Mouse (Mus musculus): ENCODE measurements around the gene Mtrex.

Gene Mtrex

DNA sequence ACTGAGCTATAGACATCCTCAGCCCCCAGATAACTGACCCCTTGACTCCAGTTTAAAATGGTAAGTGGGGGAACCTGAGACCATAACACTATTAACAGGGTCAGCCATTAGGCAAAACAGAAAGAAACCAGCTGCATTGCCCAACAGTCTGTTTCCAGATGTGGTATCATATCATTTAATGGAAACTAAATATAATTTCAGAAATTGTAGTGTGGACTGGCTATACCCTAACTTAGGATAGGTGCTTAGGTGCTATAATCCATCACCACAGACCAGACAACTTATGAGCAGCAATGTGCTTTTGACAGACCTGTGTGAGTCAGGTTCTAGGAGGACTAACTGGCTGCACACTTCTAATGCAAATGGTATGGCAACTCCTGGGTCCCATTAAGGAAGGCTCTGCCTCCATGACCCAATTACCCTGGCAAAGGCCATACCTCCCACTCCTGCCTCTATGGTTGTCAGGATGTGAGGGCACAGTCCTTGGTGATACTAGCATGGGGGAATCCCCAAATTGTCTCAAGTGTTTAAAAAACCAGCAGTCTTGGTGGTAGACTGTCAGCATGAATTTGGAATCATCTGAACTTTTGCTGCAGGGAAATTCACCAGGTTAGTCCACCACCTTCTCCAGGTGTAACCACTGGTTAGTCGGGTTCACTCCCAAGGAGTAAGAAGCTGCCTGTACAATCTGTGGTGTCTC is 64.1 kb downstream of the Mtrex start:
- H3K27me3 ChIP-seq (ENCODE audit: insufficient read depth, low read length), result no peaks in the 10 kb centered on the region
- no peaks in the 10 kb centered on the region for H3K9me3 ChIP-seq (ENCODE audit: low read length)
- TF ChIP-seq NANOG (IDR thresholded peaks at IDR 0.05; ENCODE audit: borderline replicate concordance, low read length) (no peak), POU5F1 (IDR thresholded peaks at IDR 0.05; ENCODE audit: borderline replicate concordance, low read length) (no peak), CTCF (conservative IDR thresholded peaks at IDR 0.05; ENCODE audit: low read length) (no peak)
- H3K4me3 ChIP-seq (replicated peaks; ENCODE audit: low read length), result no peak overlapping the region
- H3K4me1 ChIP-seq (replicated peaks; ENCODE audit: low read depth, low read length), result peaks cover 34% of the 10 kb centered on the region
- H3K36me3 ChIP-seq (ENCODE audit: insufficient read depth, low read length), result peaks cover 91% of the 10 kb centered on the region

DNA sequence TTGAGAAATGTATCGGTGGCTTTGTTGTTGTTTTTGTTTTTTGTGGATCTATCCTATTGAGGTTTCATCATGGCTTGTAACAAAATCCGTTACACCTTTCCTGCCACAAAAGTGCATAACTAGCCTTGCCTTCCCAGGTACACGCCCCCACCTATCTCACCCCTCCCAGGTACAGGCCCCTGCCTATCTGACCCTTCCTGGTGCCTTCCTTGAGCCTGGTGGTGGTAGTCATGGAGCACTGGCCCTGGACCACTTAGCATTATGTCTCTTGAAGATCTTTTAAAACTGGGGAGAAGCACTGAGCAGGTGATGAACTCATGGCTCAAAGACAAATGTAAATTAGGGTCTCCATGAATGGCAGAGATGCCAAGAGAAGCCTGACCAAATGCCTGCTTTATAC is 64.9 kb downstream of the Mtrex start:
- TF ChIP-seq NANOG (IDR thresholded peaks at IDR 0.05; ENCODE audit: borderline replicate concordance, low read length) (no peak), POU5F1 (IDR thresholded peaks at IDR 0.05; ENCODE audit: borderline replicate concordance, low read length) (no peak), CTCF (conservative IDR thresholded peaks at IDR 0.05; ENCODE audit: low read length) (no peak)
- Histone ChIP-seq H3K27me3 (ENCODE audit: insufficient read depth, low read length) (no peaks in the 10 kb centered on the region), H3K4me3 (replicated peaks; ENCODE audit: low read length) (no peak overlapping the region), H3K36me3 (ENCODE audit: insufficient read depth, low read length) (peaks cover 84% of the 10 kb centered on the region), H3K4me1 (replicated peaks; ENCODE audit: low read depth, low read length) (peaks cover 40% of the 10 kb centered on the region), H3K9me3 (ENCODE audit: low read length) (no peaks in the 10 kb centered on the region)

DNA sequence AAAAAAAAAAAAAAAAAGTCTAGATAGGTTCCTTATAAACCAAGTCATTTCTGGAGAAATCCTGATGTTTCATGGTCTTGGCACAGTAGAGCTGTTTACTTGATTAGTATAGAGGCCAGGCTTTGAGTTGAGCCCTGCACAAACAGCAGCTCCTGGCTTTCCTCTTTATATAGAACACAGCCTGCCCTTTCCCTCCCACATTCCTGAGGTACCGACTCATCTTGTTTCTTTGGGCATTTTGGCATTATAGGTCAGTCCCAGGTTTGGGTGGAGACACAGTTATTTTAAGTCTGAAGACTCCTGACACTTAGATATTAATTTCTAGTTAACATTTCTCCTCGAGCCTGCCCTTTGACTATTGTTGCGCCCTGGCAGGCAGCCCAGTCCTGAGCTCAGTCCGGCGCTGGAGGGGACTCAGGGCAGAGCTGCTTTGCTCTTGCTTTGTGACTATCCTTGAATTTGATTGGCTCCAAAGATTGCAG is 65.3 kb downstream of the Mtrex start:
- TF ChIP-seq NANOG (IDR thresholded peaks at IDR 0.05; ENCODE audit: borderline replicate concordance, low read length) (no peak), POU5F1 (IDR thresholded peaks at IDR 0.05; ENCODE audit: borderline replicate concordance, low read length) (no peak), CTCF (conservative IDR thresholded peaks at IDR 0.05; ENCODE audit: low read length) (no peak)
- H3K9me3 ChIP-seq (ENCODE audit: low read length), result no peaks in the 10 kb centered on the region
- peaks cover 42% of the 10 kb centered on the region for H3K4me1 ChIP-seq (replicated peaks; ENCODE audit: low read depth, low read length)
- H3K36me3 ChIP-seq (ENCODE audit: insufficient read depth, low read length), result peaks cover 84% of the 10 kb centered on the region
- H3K27me3 ChIP-seq (ENCODE audit: insufficient read depth, low read length), result no peaks in the 10 kb centered on the region
- H3K4me3 ChIP-seq (replicated peaks; ENCODE audit: low read length), result no peak overlapping the region

DNA sequence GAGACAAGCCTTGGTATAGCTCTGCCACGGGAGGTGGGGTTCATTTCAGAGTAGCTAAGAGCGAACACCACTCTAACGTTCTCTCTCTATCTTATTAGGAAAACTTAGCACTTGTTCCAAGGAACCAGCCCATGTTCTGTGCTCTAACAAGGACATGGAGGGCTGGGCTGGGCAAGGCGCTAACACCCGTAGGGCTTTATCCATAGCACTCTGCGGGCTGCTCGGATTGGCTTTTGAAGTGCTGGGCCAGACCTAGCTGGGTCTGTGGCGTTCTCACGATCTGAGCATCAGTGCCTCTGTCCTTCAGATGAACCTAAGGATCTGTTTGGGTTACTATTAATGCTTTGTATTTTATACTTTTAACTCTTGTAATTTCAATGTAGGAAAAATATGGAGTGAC is 66.3 kb downstream of the Mtrex start:
- TF ChIP-seq NANOG (IDR thresholded peaks at IDR 0.05; ENCODE audit: borderline replicate concordance, low read length) (no peak), CTCF (conservative IDR thresholded peaks at IDR 0.05; ENCODE audit: low read length) (no peak), POU5F1 (IDR thresholded peaks at IDR 0.05; ENCODE audit: borderline replicate concordance, low read length) (no peak)
- peaks cover 78% of the 10 kb centered on the region for H3K36me3 ChIP-seq (ENCODE audit: insufficient read depth, low read length)
- no peaks in the 10 kb centered on the region for H3K27me3 ChIP-seq (ENCODE audit: insufficient read depth, low read length)
- H3K4me3 ChIP-seq (replicated peaks; ENCODE audit: low read length), result no peak overlapping the region
- H3K9me3 ChIP-seq (ENCODE audit: low read length), result no peaks in the 10 kb centered on the region
- peaks cover 38% of the 10 kb centered on the region for H3K4me1 ChIP-seq (replicated peaks; ENCODE audit: low read depth, low read length)

DNA sequence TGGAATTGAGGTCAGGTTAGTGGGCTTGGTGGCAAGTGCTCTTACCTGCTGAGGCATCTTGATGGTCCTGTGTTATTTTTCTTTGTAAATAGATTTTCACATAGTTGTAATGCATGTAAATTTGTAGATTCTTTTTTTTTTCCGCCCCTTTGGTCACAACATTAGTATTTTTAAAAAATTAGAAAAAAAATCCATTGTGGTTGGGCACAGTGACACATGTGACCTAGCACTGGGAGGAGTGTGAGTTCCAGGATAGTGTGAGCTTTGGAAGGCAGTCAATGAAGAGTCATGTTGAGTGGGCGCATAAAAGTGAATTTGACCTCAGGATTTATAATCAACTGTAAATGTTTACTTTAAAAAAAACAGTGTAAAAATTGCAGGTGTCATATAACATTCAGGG is 66.8 kb downstream of the Mtrex start:
- H3K4me3 ChIP-seq (replicated peaks; ENCODE audit: low read length), result no peak overlapping the region
- H3K36me3 ChIP-seq (ENCODE audit: insufficient read depth, low read length), result peaks cover 73% of the 10 kb centered on the region

DNA sequence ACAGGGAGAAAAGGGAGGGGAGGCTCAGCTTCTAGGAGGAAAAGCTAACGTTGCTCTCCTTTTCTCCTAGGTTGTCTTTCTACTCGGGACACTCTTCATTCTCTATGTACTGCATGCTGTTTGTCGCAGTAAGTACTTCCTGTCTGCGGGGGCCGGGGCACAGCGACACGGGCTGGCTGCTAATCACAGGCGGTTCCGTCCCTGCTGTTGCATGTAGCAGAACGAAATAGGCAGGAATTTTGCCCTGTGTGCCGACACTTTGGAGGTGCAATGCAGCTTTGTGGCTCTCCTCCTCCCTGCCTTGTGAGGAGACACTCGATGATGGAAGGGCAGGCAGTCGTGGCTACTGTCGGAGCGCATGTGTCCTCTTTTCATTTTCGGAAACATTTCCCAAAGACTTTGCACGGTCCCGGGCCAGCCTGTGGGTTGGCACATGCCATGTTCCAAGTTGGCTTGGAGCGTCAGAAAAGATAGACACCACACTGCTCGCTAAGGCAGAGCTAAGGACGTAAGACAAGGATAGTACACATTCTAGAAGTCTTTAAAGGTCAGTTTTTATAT is 67.5 kb downstream of the Mtrex start:
- Histone ChIP-seq H3K9me3 (ENCODE audit: low read length) (no peaks in the 10 kb centered on the region), H3K4me1 (replicated peaks; ENCODE audit: low read depth, low read length) (peaks cover 30% of the 10 kb centered on the region), H3K27me3 (ENCODE audit: insufficient read depth, low read length) (no peaks in the 10 kb centered on the region), H3K36me3 (ENCODE audit: insufficient read depth, low read length) (peaks cover 66% of the 10 kb centered on the region), H3K4me3 (replicated peaks; ENCODE audit: low read length) (no peak overlapping the region)
- TF ChIP-seq CTCF (conservative IDR thresholded peaks at IDR 0.05; ENCODE audit: low read length), result no peak
- TF ChIP-seq NANOG (IDR thresholded peaks at IDR 0.05; ENCODE audit: borderline replicate concordance, low read length), result no peak
- TF ChIP-seq POU5F1 (IDR thresholded peaks at IDR 0.05; ENCODE audit: borderline replicate concordance, low read length), result no peak

More for the DNA sequence above, 66.8 kb downstream of the Mtrex start:
- TF ChIP-seq POU5F1 (IDR thresholded peaks at IDR 0.05; ENCODE audit: borderline replicate concordance, low read length), result no peak
- Histone ChIP-seq H3K9me3 (ENCODE audit: low read length) (no peaks in the 10 kb centered on the region), H3K4me1 (replicated peaks; ENCODE audit: low read depth, low read length) (peaks cover 33% of the 10 kb centered on the region), H3K27me3 (ENCODE audit: insufficient read depth, low read length) (no peaks in the 10 kb centered on the region)

DNA sequence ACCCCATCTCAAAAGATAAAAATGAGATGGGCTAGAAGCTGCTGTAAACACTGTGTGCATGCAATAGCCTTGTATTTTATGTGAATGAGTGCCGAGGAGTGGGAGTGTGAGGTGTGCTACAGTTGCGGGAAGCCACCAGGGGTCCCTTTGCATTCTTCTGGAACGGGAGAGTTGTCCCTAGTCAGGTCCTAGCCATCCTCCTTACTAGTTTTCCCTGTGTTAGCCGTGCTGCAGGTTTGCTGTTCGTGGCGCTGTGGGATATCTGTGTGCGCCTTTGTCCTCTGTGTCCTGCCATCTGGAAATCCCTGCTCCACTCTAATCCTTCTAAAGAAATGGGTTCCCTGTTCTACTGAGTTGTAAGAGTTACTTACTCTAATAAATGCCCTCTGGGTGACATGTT is 69.3 kb downstream of the Mtrex start:
- Histone ChIP-seq H3K4me1 (replicated peaks; ENCODE audit: low read depth, low read length) (peaks cover 30% of the 10 kb centered on the region), H3K27me3 (ENCODE audit: insufficient read depth, low read length) (no peaks in the 10 kb centered on the region), H3K4me3 (replicated peaks; ENCODE audit: low read length) (no peak overlapping the region), H3K36me3 (ENCODE audit: insufficient read depth, low read length) (peaks cover 48% of the 10 kb centered on the region), H3K9me3 (ENCODE audit: low read length) (no peaks in the 10 kb centered on the region)
- TF ChIP-seq CTCF (conservative IDR thresholded peaks at IDR 0.05; ENCODE audit: low read length) (no peak), NANOG (IDR thresholded peaks at IDR 0.05; ENCODE audit: borderline replicate concordance, low read length) (no peak), POU5F1 (IDR thresholded peaks at IDR 0.05; ENCODE audit: borderline replicate concordance, low read length) (no peak)

DNA sequence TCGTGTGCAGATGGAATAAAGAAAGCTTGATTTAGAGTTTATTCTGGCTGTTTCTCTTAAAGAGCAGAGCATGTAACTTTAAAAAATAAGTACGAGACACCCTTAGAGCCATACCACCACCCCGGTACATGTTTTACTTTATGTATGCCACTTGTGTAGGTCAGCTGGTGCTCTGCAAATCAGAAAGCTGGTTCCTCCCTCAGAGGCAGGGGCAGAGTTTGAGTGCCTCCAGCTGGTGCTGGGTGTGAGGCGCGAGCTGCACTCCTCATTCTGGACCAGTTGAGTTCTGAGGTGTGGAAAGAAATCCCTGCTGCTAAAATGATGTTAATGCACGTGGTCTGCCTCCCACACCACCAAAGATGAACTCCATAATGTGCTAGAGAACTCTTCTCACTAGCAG is 72.8 kb downstream of the Mtrex start:
- H3K4me1 ChIP-seq (replicated peaks; ENCODE audit: low read depth, low read length), result peaks cover 21% of the 10 kb centered on the region
- no peak for TF ChIP-seq CTCF (conservative IDR thresholded peaks at IDR 0.05; ENCODE audit: low read length)
- no peak for TF ChIP-seq NANOG (IDR thresholded peaks at IDR 0.05; ENCODE audit: borderline replicate concordance, low read length)
- no peak for TF ChIP-seq POU5F1 (IDR thresholded peaks at IDR 0.05; ENCODE audit: borderline replicate concordance, low read length)
- peaks cover 23% of the 10 kb centered on the region for H3K36me3 ChIP-seq (ENCODE audit: insufficient read depth, low read length)
- no peaks in the 10 kb centered on the region for H3K27me3 ChIP-seq (ENCODE audit: insufficient read depth, low read length)
- no peaks in the 10 kb centered on the region for H3K9me3 ChIP-seq (ENCODE audit: low read length)
- no peak overlapping the region for H3K4me3 ChIP-seq (replicated peaks; ENCODE audit: low read length)

Measured in E14TG2a.4 (cell line).